Mouse (Mus musculus): ENCODE results near the gene Ppp1r35. TPM values are rescaled to one million over a fixed set of nuclear protein-coding genes. Genes with fewer than 3 reads are reported as not detected.

Ppp1r35 gene
- polyA plus RNA-seq, 1 experiment from 2014 or later: 60.0 TPM

GRCm38 (mm10) chr5:137806158-137806557 is 27.5 kb downstream of the Ppp1r35 start:
- Histone ChIP-seq H3K36me3 (ENCODE audit: control insufficient read depth, insufficient read depth, low read length) (no peaks in the 10 kb centered on the region), H3K27ac (ENCODE audit: low read depth, low read length) (no peak overlapping the region), H3K4me1 (ENCODE audit: control insufficient read depth, insufficient read depth, low read length) (no peaks in the 10 kb centered on the region), H3K9me3 (replicated peaks; ENCODE audit: control insufficient read depth, low read length) (no peaks in the 10 kb centered on the region), H3K27me3 (replicated peaks; ENCODE audit: control insufficient read depth, insufficient read depth, low read length) (no peaks in the 10 kb centered on the region), H3K4me2 (ENCODE audit: low read length) (no peak overlapping the region), H3K9ac (ENCODE audit: low read length) (no peak overlapping the region), H3K4me3 (ENCODE audit: low read depth, low read length) (no peak overlapping the region)
- ATAC-seq (no peak), DNase-seq (ENCODE audit: low spot score) (no peak)
- WGBS: 71% methylated on average over 1 of the region's 1 CpGs

GRCm38 (mm10) chr5:137808316-137808715 is 29.7 kb downstream of the Ppp1r35 start:
- DNase-seq (ENCODE audit: low spot score): no peak
- Histone ChIP-seq H3K4me1 (ENCODE audit: control insufficient read depth, insufficient read depth, low read length) (no peaks in the 10 kb centered on the region), H3K27ac (ENCODE audit: low read depth, low read length) (no peak overlapping the region), H3K27me3 (replicated peaks; ENCODE audit: control insufficient read depth, insufficient read depth, low read length) (no peaks in the 10 kb centered on the region), H3K9ac (ENCODE audit: low read length) (no peak overlapping the region), H3K4me2 (ENCODE audit: low read length) (no peak overlapping the region), H3K4me3 (ENCODE audit: low read depth, low read length) (no peak overlapping the region), H3K9me3 (replicated peaks; ENCODE audit: control insufficient read depth, low read length) (no peaks in the 10 kb centered on the region), H3K36me3 (ENCODE audit: control insufficient read depth, insufficient read depth, low read length) (no peaks in the 10 kb centered on the region)
- 90% methylated on average over 5 of the region's 5 CpGs for WGBS
- no peak for ATAC-seq

- 75% methylated on average over 4 of the region's 4 CpGs for whole genome bisulfite sequencing
Observed at GRCm38 (mm10) chr5:137817466-137818222, 39.0 kb downstream of the Ppp1r35 start.

GRCm38 (mm10) chr5:137822126-137822525 is 43.5 kb downstream of the Ppp1r35 start:
- H3K9me3 ChIP-seq (replicated peaks; ENCODE audit: control insufficient read depth, low read length): no peaks in the 10 kb centered on the region
- H3K9ac ChIP-seq (ENCODE audit: low read length): no peak overlapping the region
- no peak overlapping the region for H3K4me3 ChIP-seq (ENCODE audit: low read depth, low read length)
- H3K27ac ChIP-seq (ENCODE audit: low read depth, low read length): no peak overlapping the region
- ATAC-seq (no peak), DNase-seq (ENCODE audit: low spot score) (no peak)
- H3K36me3 ChIP-seq (ENCODE audit: control insufficient read depth, insufficient read depth, low read length): no peaks in the 10 kb centered on the region
- H3K4me1 ChIP-seq (ENCODE audit: control insufficient read depth, insufficient read depth, low read length): no peaks in the 10 kb centered on the region
- no peak overlapping the region for H3K4me2 ChIP-seq (ENCODE audit: low read length)
- no peaks in the 10 kb centered on the region for H3K27me3 ChIP-seq (replicated peaks; ENCODE audit: control insufficient read depth, insufficient read depth, low read length)
- WGBS: 60% methylated on average over 4 of the region's 4 CpGs

More at GRCm38 (mm10) chr5:137817466-137818222, 39.0 kb downstream of the Ppp1r35 start:
- no peak for ATAC-seq
- Histone ChIP-seq H3K4me2 (ENCODE audit: low read length) (no peak overlapping the region), H3K4me1 (ENCODE audit: control insufficient read depth, insufficient read depth, low read length) (no peaks in the 10 kb centered on the region), H3K27ac (ENCODE audit: low read depth, low read length) (no peak overlapping the region), H3K36me3 (ENCODE audit: control insufficient read depth, insufficient read depth, low read length) (no peaks in the 10 kb centered on the region), H3K9me3 (replicated peaks; ENCODE audit: control insufficient read depth, low read length) (no peaks in the 10 kb centered on the region), H3K27me3 (replicated peaks; ENCODE audit: control insufficient read depth, insufficient read depth, low read length) (no peaks in the 10 kb centered on the region), H3K4me3 (ENCODE audit: low read depth, low read length) (no peak overlapping the region), H3K9ac (ENCODE audit: low read length) (no peak overlapping the region)
- no peak for DNase-seq (ENCODE audit: low spot score)

- Histone ChIP-seq H3K4me3 (ENCODE audit: low read depth, low read length) (no peak overlapping the region), H3K4me1 (ENCODE audit: control insufficient read depth, insufficient read depth, low read length) (no peaks in the 10 kb centered on the region), H3K27me3 (replicated peaks; ENCODE audit: control insufficient read depth, insufficient read depth, low read length) (no peaks in the 10 kb centered on the region), H3K9me3 (replicated peaks; ENCODE audit: control insufficient read depth, low read length) (no peaks in the 10 kb centered on the region), H3K36me3 (ENCODE audit: control insufficient read depth, insufficient read depth, low read length) (no peaks in the 10 kb centered on the region), H3K27ac (ENCODE audit: low read depth, low read length) (no peak overlapping the region), H3K9ac (ENCODE audit: low read length) (no peak overlapping the region), H3K4me2 (ENCODE audit: low read length) (no peak overlapping the region)
- WGBS: 76% methylated on average over 1 of the region's 1 CpGs
- DNase-seq (ENCODE audit: low spot score): peak; percentile 0
- ATAC-seq: no peak
Observed at GRCm38 (mm10) chr5:137822602-137823001, 44.0 kb downstream of the Ppp1r35 start.

- Histone ChIP-seq H3K36me3 (ENCODE audit: control insufficient read depth, insufficient read depth, low read length) (no peaks in the 10 kb centered on the region), H3K9ac (ENCODE audit: low read length) (no peak overlapping the region), H3K4me3 (ENCODE audit: low read depth, low read length) (no peak overlapping the region), H3K27me3 (replicated peaks; ENCODE audit: control insufficient read depth, insufficient read depth, low read length) (no peaks in the 10 kb centered on the region), H3K27ac (ENCODE audit: low read depth, low read length) (no peak overlapping the region), H3K4me2 (ENCODE audit: low read length) (no peak overlapping the region), H3K9me3 (replicated peaks; ENCODE audit: control insufficient read depth, low read length) (no peaks in the 10 kb centered on the region), H3K4me1 (ENCODE audit: control insufficient read depth, insufficient read depth, low read length) (no peaks in the 10 kb centered on the region)
- 89% methylated on average over 6 of the region's 6 CpGs for WGBS
- ATAC-seq (no peak), DNase-seq (ENCODE audit: low spot score) (no peak)
Observed at GRCm38 (mm10) chr5:137823455-137824045, 44.9 kb downstream of the Ppp1r35 start.

GRCm38 (mm10) chr5:137825030-137825429 is 46.4 kb downstream of the Ppp1r35 start:
- H3K27me3 ChIP-seq (replicated peaks; ENCODE audit: control insufficient read depth, insufficient read depth, low read length): no peaks in the 10 kb centered on the region
- 91% methylated on average over 3 of the region's 3 CpGs for WGBS

GRCm38 (mm10) chr5:137825971-137826370 is 47.3 kb downstream of the Ppp1r35 start:
- 83% methylated on average over 2 of the region's 2 CpGs for WGBS
- Histone ChIP-seq H3K27ac (ENCODE audit: low read depth, low read length) (no peak overlapping the region), H3K9ac (ENCODE audit: low read length) (no peak overlapping the region), H3K4me2 (ENCODE audit: low read length) (no peak overlapping the region), H3K4me1 (ENCODE audit: control insufficient read depth, insufficient read depth, low read length) (no peaks in the 10 kb centered on the region), H3K4me3 (ENCODE audit: low read depth, low read length) (no peak overlapping the region), H3K9me3 (replicated peaks; ENCODE audit: control insufficient read depth, low read length) (no peaks in the 10 kb centered on the region), H3K36me3 (ENCODE audit: control insufficient read depth, insufficient read depth, low read length) (no peaks in the 10 kb centered on the region), H3K27me3 (replicated peaks; ENCODE audit: control insufficient read depth, insufficient read depth, low read length) (no peaks in the 10 kb centered on the region)
- ATAC-seq: no peak
- no peak for DNase-seq (ENCODE audit: low spot score)

More at GRCm38 (mm10) chr5:137825030-137825429, 46.4 kb downstream of the Ppp1r35 start:
- Histone ChIP-seq H3K4me3 (ENCODE audit: low read depth, low read length) (no peak overlapping the region), H3K27ac (ENCODE audit: low read depth, low read length) (no peak overlapping the region), H3K4me2 (ENCODE audit: low read length) (no peak overlapping the region), H3K9me3 (replicated peaks; ENCODE audit: control insufficient read depth, low read length) (no peaks in the 10 kb centered on the region), H3K9ac (ENCODE audit: low read length) (no peak overlapping the region), H3K36me3 (ENCODE audit: control insufficient read depth, insufficient read depth, low read length) (no peaks in the 10 kb centered on the region), H3K4me1 (ENCODE audit: control insufficient read depth, insufficient read depth, low read length) (no peaks in the 10 kb centered on the region)
- DNase-seq (ENCODE audit: low spot score): no peak
- ATAC-seq: no peak

GRCm38 (mm10) chr5:137826421-137826820 is 47.8 kb downstream of the Ppp1r35 start:
- WGBS: 79% methylated on average over 7 of the region's 7 CpGs
- Histone ChIP-seq H3K4me1 (ENCODE audit: control insufficient read depth, insufficient read depth, low read length) (no peaks in the 10 kb centered on the region), H3K27me3 (replicated peaks; ENCODE audit: control insufficient read depth, insufficient read depth, low read length) (no peaks in the 10 kb centered on the region), H3K36me3 (ENCODE audit: control insufficient read depth, insufficient read depth, low read length) (no peaks in the 10 kb centered on the region), H3K27ac (ENCODE audit: low read depth, low read length) (no peak overlapping the region), H3K4me2 (ENCODE audit: low read length) (no peak overlapping the region), H3K4me3 (ENCODE audit: low read depth, low read length) (no peak overlapping the region), H3K9ac (ENCODE audit: low read length) (no peak overlapping the region), H3K9me3 (replicated peaks; ENCODE audit: control insufficient read depth, low read length) (no peaks in the 10 kb centered on the region)
- ATAC-seq (no peak), DNase-seq (ENCODE audit: low spot score) (no peak)
